Mouse (Mus musculus): ENCODE data around the gene Zmiz1. TPM values are rescaled to one million over a fixed set of nuclear protein-coding genes. Genes with fewer than 3 reads are reported as not detected.
A peak's percentile ranks its signal among the peaks of the same experiment; 100 is the strongest.

Gene Zmiz1
- polyA plus RNA-seq, 1 experiment from 2014 or later = 42.2 TPM

DNA sequence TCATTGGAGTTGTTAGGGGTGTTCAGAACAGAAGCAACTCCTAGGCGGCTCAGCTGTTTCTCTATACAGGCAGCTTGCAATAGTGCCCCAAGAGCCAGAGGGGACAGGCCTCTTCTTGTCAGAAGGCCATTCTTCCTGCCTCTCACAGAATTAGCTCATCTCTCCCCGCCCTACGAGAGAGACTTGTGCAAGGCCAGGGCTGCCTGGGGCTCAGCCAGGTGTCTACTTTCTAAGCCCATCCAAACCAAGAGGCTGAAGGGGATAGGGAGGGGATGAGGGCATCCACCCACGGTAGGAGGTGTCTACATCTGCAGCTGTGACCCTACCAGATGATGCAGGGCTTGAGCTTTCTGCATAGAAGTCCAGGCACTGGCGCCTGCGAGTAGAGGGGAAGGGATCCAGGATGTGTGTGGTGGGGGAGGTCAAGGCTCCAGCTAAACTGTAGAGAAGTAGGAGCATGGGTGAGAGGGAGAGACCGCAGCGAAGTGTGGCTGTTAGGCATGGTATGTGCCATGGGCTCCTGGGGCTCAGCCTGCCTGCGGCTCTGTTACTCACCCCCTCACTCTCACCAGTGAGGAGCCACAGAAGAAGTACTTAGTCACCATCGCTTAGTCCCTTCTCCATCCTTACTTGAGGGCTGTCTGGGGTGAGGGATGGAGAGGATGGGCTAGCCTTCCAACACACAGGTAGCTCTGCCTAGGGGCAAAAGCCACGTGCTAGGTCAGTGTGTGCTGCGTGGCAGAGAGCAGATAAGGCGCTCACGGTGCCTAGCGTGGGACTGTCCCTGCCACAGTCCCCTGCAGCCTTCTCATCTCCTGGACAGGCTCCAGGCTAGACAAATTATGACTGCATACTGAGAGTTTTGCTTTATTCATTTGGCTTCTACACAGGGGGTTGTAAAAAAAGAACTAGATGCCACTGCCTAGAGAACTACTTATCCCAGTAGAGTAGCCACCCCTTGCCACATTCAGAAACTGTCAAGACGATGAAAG is 130.3 kb downstream of the Zmiz1 start:
- peak overlapping the region; percentile 98 for H3K27ac ChIP-seq (replicated peaks)
- no peak for DNase-seq (ENCODE audit: low spot score)
- H3K27me3 ChIP-seq (ENCODE audit: low read depth, poor library complexity, severe bottlenecking) = no peaks in the 10 kb centered on the region
- H3K4me3 ChIP-seq = no peak overlapping the region
- 62% methylated on average over 16 of the region's 16 CpGs for WGBS
- no peaks in the 10 kb centered on the region for H3K9me3 ChIP-seq (replicated peaks)
- H3K4me1 ChIP-seq = peaks cover 98% of the 10 kb centered on the region
- H3K36me3 ChIP-seq = peaks cover 47% of the 10 kb centered on the region

DNA sequence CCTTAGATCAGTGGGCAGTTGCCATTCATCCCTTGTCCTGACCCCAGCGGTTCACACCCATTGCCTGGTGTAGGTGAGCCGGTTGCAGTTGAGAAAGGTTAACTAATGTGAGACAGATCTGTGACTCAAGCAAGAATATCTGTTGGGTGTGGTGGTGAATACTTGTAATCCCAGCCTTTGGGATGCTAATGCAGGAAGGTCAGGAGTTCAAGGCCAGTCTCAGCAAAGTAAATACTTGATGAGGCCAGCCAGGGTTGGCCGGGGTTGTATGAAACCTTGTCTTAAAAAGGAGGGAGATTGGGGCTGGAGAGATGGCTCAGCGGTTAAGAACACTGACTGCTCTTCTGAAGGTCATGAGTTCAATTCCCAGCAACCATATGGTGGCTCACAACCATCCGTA is 132.0 kb downstream of the Zmiz1 start:
- no peak for DNase-seq (ENCODE audit: low spot score)
- H3K27ac ChIP-seq (replicated peaks) = 0 out of 2 replicates have a peak overlapping the region, but pooled peaks have one; percentile 53
- no peaks in the 10 kb centered on the region for H3K9me3 ChIP-seq (replicated peaks)
- peaks cover 58% of the 10 kb centered on the region for H3K36me3 ChIP-seq
- no peak overlapping the region for H3K4me3 ChIP-seq
- no peaks in the 10 kb centered on the region for H3K27me3 ChIP-seq (ENCODE audit: low read depth, poor library complexity, severe bottlenecking)
- WGBS = 52% methylated on average over 5 of the region's 5 CpGs
- H3K4me1 ChIP-seq = peaks cover 88% of the 10 kb centered on the region

DNA sequence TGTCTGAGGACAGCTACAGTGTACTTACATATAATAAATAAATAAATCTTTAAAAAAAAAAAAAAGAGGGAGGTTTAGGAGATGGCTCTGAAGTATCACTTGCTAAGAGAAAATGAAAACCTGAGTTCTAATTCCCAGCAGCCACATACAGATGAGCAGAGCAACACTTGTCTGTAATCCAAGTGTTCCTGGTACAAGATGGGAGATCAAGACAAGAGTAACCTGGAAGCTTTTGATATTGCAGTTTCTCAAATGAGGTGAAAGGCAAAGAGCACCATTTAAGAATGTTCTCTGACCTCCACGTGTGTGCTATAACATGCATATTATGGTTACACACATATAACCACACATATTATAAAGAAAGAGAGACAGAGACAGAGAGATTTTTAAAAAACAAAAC is 132.4 kb downstream of the Zmiz1 start:
- Histone ChIP-seq H3K36me3 (peaks cover 61% of the 10 kb centered on the region), H3K27ac (replicated peaks) (no peak overlapping the region), H3K27me3 (ENCODE audit: low read depth, poor library complexity, severe bottlenecking) (no peaks in the 10 kb centered on the region), H3K4me3 (no peak overlapping the region), H3K4me1 (peaks cover 84% of the 10 kb centered on the region), H3K9me3 (replicated peaks) (no peaks in the 10 kb centered on the region)
- DNase-seq (ENCODE audit: low spot score) = no peak
- 94% methylated on average over 1 of the region's 1 CpGs for WGBS

DNA sequence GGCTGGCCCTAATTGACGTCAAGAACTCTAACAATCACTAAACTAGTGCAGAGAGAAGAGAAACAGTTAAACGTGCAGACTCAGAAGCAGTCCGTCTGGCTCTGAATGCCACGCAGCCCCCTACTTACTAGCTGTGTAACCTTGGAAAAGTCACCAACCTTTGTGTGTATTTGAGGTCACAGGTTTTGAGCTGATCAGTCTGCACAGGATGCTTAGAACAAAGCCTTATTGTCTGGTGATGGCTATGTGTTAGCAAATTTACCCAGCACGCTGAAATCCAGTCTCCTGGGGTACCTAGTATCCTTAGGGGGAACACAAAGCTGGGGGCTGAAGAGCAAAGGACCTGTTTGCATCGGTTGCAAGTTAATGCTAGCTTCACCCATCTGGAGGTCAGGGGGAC is 133.5 kb downstream of the Zmiz1 start:
- Histone ChIP-seq H3K36me3 (peaks cover 72% of the 10 kb centered on the region), H3K4me1 (peaks cover 73% of the 10 kb centered on the region), H3K27ac (replicated peaks) (peak overlapping the region; percentile 19; the same call in 1 of the 2 replicates), H3K27me3 (ENCODE audit: low read depth, poor library complexity, severe bottlenecking) (no peaks in the 10 kb centered on the region), H3K9me3 (replicated peaks) (no peaks in the 10 kb centered on the region), H3K4me3 (no peak overlapping the region)
- WGBS = 80% methylated on average over 6 of the region's 6 CpGs
- DNase-seq (ENCODE audit: low spot score) = no peak

DNA sequence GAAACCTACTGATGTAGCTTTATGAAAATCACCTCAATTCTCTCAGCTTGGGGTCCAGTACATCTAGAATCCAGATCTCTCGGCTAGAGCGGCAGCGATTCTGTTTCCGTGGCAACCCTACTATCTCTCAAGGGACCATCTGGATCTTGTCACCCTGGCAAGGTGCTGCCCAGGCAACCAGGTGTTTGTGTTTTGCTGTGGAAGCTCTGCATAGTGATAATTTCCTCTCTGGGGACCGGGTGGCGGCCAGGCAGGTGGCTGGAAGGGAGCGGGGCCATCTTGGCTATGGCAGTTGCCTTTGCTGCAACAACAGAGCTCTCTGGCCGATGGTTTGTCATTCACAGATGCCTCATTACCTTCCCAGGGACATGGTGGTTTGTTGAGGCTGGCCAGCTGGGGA is 134.9 kb downstream of the Zmiz1 start:
- DNase-seq (ENCODE audit: low spot score) = no peak
- Histone ChIP-seq H3K4me3 (no peak overlapping the region), H3K9me3 (replicated peaks) (no peaks in the 10 kb centered on the region), H3K27ac (replicated peaks) (peak overlapping the region; percentile 53; the same call in 1 of the 2 replicates), H3K4me1 (peaks cover 59% of the 10 kb centered on the region), H3K36me3 (peaks cover 85% of the 10 kb centered on the region), H3K27me3 (ENCODE audit: low read depth, poor library complexity, severe bottlenecking) (no peaks in the 10 kb centered on the region)
- WGBS = 84% methylated on average over 8 of the region's 8 CpGs

DNA sequence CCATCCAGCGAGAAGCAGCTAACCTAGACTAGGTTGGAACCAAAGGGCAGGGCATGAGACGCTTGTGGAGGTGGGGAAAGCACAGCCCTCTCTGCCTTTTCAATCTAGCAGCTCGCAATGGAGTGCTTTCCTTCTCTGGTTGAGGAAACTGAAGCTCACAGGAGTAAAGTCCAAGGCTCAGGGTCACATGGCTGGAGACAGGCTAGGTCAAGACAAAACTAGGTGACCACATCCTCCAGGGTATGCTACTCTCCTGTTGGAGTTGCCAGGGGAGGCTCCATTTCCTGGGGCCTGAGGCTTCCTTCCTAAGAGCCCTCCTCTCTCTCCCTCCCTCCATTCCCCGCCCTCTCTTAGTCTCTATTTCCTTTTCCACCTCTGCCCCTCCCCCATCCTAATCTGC is 135.6 kb downstream of the Zmiz1 start:
- Histone ChIP-seq H3K9me3 (replicated peaks) (no peaks in the 10 kb centered on the region), H3K36me3 (peaks cover 87% of the 10 kb centered on the region), H3K4me1 (peaks cover 52% of the 10 kb centered on the region), H3K27me3 (ENCODE audit: low read depth, poor library complexity, severe bottlenecking) (no peaks in the 10 kb centered on the region), H3K4me3 (no peak overlapping the region), H3K27ac (replicated peaks) (peak overlapping the region; percentile 53; the same call in 1 of the 2 replicates)
- no peak for DNase-seq (ENCODE audit: low spot score)
- 53% methylated on average over 4 of the region's 4 CpGs for WGBS

DNA sequence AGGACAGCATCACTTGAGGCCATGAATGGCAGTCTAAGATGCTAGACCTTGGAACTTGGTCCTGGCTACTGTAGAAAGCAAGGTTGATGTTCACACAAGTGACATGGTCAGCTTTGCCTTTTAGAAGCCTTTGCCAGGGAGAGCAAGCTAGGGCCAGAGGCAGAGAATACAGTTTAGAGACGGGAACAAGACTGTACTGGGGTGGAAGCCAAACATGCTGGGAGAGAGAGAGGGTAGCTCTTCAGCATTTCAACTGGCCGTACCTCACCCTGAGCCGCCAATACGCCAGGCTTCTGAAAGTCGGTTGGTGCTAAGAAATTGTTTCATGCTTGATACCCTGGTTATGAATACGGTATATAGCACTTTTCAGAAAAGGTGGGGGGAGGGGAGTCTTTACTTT is 140.0 kb downstream of the Zmiz1 start:
- H3K4me1 ChIP-seq = peaks cover 50% of the 10 kb centered on the region
- WGBS = 93% methylated on average over 6 of the region's 6 CpGs
- H3K36me3 ChIP-seq = peaks cover 66% of the 10 kb centered on the region

DNA sequence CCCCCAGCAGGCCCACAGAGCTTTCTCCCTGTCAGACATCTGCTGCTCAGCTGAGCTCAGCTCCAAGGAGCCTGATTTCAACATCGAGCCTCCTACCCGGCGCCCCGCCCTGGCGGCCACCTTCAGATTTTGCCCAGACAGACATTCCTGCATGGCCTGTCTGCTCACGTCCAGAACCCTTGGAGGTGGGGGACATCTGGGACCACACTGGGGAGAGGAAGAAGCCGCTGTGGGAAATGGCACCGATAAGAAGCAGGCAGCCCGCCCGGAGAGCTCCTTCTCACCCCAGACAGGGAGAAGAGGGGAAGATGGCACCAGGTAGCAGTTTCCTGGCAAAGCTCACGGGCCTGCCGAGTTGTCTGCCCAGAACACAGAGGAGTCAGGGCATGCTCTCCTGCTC is 140.9 kb downstream of the Zmiz1 start:
- Histone ChIP-seq H3K9me3 (replicated peaks) (no peaks in the 10 kb centered on the region), H3K4me3 (no peak overlapping the region), H3K4me1 (peaks cover 50% of the 10 kb centered on the region), H3K27ac (replicated peaks) (no peak overlapping the region), H3K27me3 (ENCODE audit: low read depth, poor library complexity, severe bottlenecking) (no peaks in the 10 kb centered on the region; the same call in 1 of the 2 replicates), H3K36me3 (peaks cover 57% of the 10 kb centered on the region)
- WGBS = 79% methylated on average over 12 of the region's 12 CpGs
- no peak for DNase-seq (ENCODE audit: low spot score)

More for the DNA sequence above, 140.0 kb downstream of the Zmiz1 start:
- H3K27me3 ChIP-seq (ENCODE audit: low read depth, poor library complexity, severe bottlenecking) = no peaks in the 10 kb centered on the region; the same call in 1 of the 2 replicates
- no peaks in the 10 kb centered on the region for H3K9me3 ChIP-seq (replicated peaks)
- H3K27ac ChIP-seq (replicated peaks) = no peak overlapping the region
- DNase-seq (ENCODE audit: low spot score) = no peak
- H3K4me3 ChIP-seq = no peak overlapping the region

DNA sequence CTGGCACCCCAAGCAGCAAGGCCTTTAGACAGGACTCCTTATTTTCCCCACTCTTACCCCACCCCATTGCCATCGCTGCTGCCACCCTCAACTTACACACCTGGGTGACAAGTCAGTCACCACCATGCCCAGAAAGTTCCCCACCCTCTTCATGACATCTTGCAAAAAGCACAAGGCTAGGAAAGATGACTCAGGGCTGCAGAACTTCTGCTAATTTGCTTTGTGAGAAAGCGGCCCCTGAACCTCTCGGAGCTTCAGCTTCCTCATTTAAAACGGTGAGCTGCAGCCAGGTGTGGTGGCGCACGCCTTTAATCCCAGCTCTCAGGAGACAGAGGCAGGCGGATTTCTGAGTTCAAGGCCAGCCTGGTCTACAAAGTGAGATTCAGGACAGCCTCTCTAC is 141.4 kb downstream of the Zmiz1 start:
- no peak for DNase-seq (ENCODE audit: low spot score)
- Histone ChIP-seq H3K4me3 (no peak overlapping the region), H3K9me3 (replicated peaks) (no peaks in the 10 kb centered on the region), H3K36me3 (peaks cover 54% of the 10 kb centered on the region), H3K4me1 (peaks cover 54% of the 10 kb centered on the region), H3K27me3 (ENCODE audit: low read depth, poor library complexity, severe bottlenecking) (no peaks in the 10 kb centered on the region; the same call in 1 of the 2 replicates), H3K27ac (replicated peaks) (no peak overlapping the region)
- WGBS = 91% methylated on average over 7 of the region's 7 CpGs

DNA sequence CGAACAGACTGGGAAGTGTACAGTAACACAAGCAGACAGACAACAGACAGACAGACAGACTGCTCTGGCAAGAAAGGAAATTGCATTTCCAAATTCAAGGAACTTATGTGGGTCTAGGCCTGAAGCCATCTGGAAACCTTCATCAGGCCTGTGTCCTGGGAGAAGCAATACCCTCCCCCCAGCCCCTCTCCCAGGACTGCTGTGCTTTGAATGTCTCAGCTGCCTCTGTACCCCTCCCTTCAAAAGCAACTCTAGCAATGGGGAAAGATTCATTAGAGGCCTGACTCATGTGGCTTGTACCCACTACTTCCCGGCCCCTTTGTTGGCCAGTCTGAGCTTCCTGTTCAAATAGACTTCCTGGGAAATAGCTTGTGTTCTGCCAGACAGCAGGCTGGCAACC is 142.0 kb downstream of the Zmiz1 start:
- H3K4me1 ChIP-seq = peaks cover 60% of the 10 kb centered on the region
- no peaks in the 10 kb centered on the region; the same call in 1 of the 2 replicates for H3K27me3 ChIP-seq (ENCODE audit: low read depth, poor library complexity, severe bottlenecking)
- H3K4me3 ChIP-seq = no peak overlapping the region
- WGBS = 75% methylated on average over 2 of the region's 2 CpGs
- H3K27ac ChIP-seq (replicated peaks) = no peak overlapping the region
- peaks cover 48% of the 10 kb centered on the region for H3K36me3 ChIP-seq
- DNase-seq (ENCODE audit: low spot score) = no peak
- no peaks in the 10 kb centered on the region for H3K9me3 ChIP-seq (replicated peaks)

DNA sequence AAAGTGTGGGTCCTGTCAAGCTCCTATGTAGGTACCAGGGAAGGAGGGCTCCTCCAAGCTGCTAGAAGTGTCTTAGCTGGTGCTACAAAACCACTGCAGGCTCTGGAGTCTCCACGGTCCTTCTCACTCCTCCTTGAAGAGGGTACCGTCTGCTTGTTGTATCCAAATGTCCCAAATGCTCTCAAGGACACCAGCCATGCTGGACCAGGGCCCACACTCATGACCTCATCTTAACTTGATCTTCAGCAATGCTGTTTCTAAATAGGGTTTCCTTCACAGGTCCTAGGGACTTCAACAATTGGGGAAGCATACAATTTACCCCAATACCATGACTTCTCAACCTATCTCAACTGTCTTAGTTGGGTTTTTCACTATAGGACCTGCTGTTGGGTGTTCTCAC is 143.0 kb downstream of the Zmiz1 start:
- 91% methylated on average over 2 of the region's 2 CpGs for WGBS
- Histone ChIP-seq H3K27me3 (ENCODE audit: low read depth, poor library complexity, severe bottlenecking) (no peaks in the 10 kb centered on the region; the same call in 1 of the 2 replicates), H3K4me1 (peaks cover 70% of the 10 kb centered on the region), H3K4me3 (no peak overlapping the region), H3K27ac (replicated peaks) (no peak overlapping the region), H3K9me3 (replicated peaks) (no peaks in the 10 kb centered on the region), H3K36me3 (peaks cover 39% of the 10 kb centered on the region)
- no peak for DNase-seq (ENCODE audit: low spot score)

DNA sequence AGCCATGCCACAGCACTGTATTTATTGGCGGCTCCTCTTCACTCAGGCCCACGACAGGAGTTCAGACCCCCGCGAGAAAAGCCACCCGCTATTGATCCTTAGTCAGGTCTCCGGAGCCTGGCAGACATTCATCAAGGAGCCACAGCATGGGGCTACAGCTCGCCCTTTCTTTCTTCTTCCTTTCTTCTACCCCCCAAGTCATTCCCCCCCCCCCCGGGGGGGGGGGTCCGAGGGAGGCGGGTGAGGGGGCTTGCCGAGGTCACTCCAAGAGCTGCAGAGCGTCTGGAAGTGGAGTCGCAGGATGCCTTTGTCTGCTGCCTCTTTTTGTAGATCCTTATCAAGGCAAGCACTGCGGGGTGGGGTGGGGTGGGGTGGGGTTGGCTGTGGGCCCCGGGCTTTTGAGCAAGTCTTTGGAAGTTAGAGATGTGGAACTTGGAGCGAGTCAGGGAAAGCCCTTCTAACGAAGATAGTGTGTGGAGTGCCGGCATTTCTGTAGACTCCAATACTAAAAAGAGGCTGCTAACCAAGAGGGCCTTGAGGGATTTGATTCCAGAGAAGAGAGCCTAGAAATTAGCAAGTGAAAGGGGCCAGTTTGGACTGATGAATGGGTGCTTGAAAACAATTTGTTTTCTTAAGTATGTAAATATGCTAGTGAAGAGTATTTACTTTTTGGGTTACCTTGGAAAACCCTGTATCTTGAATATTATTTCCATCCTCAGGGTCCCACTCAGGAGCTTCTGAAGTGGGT is 145.6 kb downstream of the Zmiz1 start:
- Histone ChIP-seq H3K27me3 (ENCODE audit: low read depth, poor library complexity, severe bottlenecking) (no peaks in the 10 kb centered on the region; the same call in 1 of the 2 replicates), H3K36me3 (peaks cover 16% of the 10 kb centered on the region), H3K27ac (replicated peaks) (peak overlapping the region; percentile 99), H3K4me3 (peak overlapping the region; percentile 38), H3K9me3 (replicated peaks) (no peaks in the 10 kb centered on the region), H3K4me1 (peaks cover 92% of the 10 kb centered on the region)
- peak; percentile 59 for DNase-seq (ENCODE audit: low spot score)
- 1% methylated on average over 18 of the region's 18 CpGs for WGBS
